Mouse (Mus musculus) gonadal fat pad, adult 2 months (tissue): Measurements from ENCODE around the gene Ablim1. TPM values are rescaled to one million over a fixed set of nuclear protein-coding genes. Genes with fewer than 3 reads are reported as not detected.

Experiments
- DNase-seq: peaks from one replicate; pipeline ENCODE4 v3.0.0-alpha.2; 2012; ENCODE audit warnings: low read depth
- polyA plus RNA-seq: library from polyadenylated mRNA; depleted of rRNA; stranded (reverse); fragments of >200 nt; gene quantifications from 2 replicates; pipeline ENCODE4 v1.2.3, GENCODE M21; 2012; rRNA removed

Gene Ablim1
- 57.5 and 72.5 TPM in 2 replicates for polyA plus RNA-seq

- no peak for DNase-seq
Observed at GRCm38 (mm10) chr19:57314346-57315012, at the start of gene Ablim1. TSS of gene Ablim1 (minus strand) at chr19:57314919.

- DNase-seq, result no peak
Observed at GRCm38 (mm10) chr19:57363538-57363937, 48.8 kb upstream of the Ablim1 start.

DNA sequence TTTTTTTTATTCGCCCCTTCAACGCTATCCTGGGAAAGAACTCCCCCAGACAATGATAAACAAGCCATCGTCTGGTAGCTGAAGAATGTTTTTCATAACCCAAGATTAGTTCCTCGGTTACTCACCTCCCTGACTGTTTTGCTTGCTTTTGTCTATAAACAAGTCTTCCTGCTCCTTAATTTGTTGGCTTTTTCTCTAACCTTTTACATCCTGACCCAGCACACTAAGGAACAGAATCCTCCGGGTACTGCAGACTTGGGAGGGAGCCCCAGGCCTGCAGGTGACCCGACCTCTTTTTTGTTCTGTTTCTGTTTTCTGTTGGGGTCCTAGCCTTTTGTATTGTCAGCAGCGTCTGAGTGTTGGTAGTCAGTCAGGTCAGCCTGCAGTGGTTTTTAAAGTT, 48.4 kb upstream of the Ablim1 start:
- DNase-seq, result no peak

DNA sequence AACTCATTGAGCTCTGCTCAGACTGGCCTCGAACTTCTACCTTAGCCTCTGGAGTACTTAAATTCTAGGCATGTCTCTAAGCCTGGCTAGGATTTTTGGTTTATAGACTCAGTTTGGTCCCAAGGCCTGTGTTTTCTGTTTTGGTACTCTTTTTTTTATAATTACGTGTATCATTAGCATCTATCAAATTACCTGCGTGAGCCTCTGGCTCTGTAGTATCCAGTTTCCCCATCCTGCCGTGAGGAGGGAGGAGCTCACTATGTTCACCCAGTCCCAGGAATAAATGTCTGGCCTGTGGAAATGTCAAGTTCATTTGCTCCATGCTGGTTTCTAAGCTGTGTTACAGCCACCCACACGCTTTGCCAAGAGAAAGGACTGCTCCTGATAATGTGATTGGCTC, 47.9 kb upstream of the Ablim1 start:
- DNase-seq, result no peak

DNA sequence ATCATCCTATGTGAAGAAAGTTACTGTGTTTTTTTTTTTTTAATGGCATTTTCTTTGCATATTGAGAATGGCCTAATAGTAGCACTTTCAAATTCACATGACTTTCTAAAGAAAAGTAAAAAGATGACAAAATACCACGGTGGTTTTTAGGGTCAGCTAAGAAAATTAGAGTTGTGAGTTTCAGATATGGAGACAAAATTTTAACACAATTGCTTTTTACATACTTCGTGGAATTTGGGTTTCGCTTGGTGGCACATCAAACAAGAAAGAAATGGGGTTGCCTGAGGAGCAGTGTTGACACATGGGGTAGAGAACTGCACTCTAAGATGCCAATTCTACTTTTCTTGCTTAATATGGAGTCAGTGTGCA, 47.2 kb upstream of the Ablim1 start:
- no peak for DNase-seq

GRCm38 (mm10) chr19:57361131-57361938, 46.6 kb upstream of the Ablim1 start:
- no peak for DNase-seq

DNA sequence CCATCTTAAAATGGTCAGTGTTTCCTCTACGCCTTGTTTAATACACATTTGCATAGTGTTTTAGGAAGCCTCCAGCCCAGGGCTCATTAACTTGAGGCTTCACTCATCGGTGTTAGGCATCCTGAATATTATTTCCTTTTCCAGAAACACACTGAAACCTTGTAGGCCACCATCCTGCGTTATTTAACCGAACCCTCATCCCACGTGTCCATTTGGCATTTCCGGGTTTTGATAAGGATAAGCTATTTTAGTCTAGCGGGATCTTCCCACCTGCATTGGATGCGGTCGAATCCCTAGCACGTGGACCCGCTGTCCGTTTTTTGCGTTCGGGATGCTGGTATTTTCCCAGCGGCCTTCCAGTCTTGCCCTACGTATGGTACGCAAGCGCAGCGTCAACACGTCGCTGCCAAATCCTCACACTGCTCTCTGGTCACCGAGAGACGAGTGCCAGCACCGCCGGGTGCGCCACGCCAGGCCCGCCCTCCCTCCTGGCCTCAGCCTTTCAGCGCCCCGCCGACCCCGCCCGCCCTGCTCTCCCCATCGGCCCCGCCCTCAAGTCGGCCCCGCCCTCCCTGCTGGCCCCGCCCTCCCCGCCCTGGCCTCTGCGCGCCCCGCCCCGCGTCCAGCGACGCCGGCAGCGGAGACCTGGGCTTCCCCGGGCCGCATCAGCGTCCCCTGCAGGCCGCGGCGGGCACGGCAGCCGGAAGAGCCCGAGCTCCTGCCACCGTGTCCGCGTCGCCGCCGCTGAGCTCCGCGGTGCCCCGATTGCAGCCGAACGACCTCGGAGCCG, 45.8 kb upstream of the Ablim1 start, which contains the start of gene Fam160b1:
Gene Fam160b1, plus strand, starts transcription at position 340 of the 790 bp plus-strand sequence.
- DNase-seq, result no peak

GRCm38 (mm10) chr19:57359701-57360326, 45.1 kb upstream of the Ablim1 start:
- DNase-seq, result no peak

- DNase-seq, result no peak
Observed at GRCm38 (mm10) chr19:57358836-57359598, 44.3 kb upstream of the Ablim1 start.

- no peak for DNase-seq
Observed at GRCm38 (mm10) chr19:57358322-57358721, 43.6 kb upstream of the Ablim1 start.

DNA sequence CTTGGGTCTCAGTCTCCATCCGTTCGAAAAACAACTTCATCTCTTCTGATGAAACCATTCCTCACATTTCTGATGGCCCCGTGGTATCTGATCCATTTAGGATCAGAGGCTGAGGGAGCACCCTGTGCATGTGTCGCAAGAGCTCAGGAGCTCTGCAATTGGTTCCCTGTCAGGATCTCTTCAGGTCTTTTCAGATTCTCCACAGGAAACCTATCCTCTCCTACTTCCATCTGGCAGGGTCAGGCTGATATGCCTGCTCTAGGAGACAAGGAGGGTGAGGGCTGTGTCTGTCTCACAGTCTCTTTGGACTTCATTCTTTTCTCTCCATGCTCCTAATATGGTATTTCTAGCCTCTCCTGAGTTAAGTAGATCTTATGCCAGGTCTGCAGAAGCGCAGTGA, 43.1 kb upstream of the Ablim1 start:
- DNase-seq, result no peak

DNA sequence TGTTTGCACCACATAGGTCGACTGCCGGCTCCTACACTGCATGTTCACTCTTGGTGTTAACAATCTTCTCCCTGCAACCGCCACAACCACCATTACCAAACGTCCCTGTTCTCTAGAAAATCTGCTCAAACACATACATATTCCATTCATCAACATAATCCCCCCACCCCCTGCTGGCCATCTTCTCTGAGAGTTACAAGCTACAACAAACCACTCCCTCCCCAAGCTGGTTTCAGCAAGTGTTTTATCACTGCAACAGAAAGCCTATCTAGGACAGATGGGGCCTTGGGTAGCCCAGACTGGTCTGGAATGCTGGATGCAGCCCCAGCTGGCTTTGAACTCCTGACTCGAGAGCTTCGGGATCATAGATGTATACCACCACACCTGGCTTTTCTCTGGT, 42.5 kb upstream of the Ablim1 start:
- no peak for DNase-seq

DNA sequence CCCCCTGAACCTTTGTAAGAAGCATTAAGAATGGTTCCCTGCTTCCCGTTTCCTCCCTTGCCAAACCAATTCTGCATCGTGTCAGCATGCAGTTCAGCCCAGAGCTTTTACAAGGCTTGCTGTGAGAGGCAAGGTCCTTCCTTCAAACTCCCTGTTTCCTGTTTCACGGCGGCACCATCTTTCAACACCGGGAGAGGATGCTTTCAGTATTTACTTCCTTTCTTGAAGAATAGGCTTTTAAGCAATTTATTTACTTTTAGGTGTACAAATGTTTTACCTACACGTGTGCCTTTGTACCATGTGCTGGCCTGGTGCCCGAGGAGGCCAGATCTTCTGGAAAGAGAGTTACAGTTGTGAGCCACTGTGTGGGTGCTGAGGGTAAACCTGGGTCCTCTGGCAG, 41.6 kb upstream of the Ablim1 start:
- no peak for DNase-seq

DNA sequence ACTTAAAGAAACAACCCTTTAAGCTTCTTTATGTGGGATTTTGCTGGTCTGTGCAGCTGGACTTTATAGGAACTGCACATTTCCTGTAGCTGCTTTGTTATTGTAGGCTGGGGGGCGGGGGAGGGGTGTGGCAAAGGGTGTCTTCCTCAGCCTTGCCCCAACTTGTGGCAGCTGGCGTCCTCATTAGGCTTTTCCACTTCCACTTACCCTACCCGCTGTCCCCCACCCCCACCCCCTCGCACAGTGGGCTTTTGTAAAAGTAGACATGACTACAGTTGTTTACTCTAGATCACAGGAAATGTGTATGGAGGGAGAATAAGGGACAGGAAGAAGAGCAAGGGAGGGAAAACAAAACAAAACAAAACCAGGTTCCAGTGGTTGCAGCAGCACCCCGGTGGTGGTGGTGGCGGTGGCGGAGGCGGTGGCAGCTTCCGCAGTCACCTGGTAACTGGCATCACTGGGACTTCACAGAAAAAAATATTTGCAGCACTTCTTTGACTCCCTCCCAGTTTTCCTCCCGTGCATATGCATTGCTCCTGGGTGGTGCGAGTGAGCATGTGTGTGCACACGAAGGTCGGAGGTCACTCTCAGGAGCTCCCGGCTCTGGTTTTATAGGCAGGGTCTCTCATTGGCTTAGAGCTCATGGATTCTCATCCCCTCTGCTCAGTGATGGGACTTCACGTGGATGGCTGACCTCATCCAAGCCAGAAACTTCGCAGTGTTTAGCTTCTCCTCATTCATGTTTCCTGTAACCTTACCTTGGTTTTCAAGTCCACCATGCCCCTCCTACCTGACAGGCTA, 40.9 kb upstream of the Ablim1 start:
- no peak for DNase-seq

- DNase-seq, result no peak
Observed at GRCm38 (mm10) chr19:57354715-57355114, 40.0 kb upstream of the Ablim1 start.

DNA sequence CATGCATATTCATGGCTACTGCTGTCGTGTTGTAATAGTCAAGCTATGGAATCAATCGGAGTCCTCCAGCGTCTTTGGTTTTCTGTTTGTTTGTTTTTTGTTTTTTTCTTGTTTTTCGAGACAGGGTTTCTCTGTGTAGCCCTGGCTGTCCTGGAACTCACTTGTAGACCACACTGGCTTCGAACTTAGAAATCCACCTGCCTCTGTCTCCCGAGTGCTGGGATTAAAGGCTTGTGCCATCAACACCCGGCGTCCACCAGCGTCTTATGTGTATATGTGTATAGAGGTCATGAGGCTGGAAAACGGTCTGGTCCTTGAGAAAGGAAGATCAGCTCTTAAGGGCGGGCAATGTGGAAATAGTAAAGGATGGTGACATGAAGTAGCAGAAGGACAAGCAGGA, 39.3 kb upstream of the Ablim1 start:
- no peak for DNase-seq

DNA sequence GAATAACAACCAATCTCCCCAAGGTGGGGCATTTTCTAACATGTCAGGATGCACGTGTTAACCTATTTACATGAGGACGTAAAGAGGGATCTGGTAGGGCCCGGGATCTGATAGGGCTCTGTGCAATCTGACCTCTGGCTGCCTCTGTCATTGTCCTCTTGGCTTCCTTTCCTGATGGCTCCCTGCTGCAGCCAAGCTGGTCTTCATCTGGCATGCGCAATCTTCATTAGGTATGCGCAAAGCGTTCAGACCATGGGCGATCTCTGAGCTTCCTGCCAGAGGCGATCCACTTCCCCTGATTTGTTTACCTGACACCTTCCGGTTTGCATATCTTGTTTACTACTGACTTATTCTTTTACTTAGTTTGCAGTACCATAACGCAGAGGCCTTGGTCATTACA, 38.5 kb upstream of the Ablim1 start:
- no peak for DNase-seq

DNA sequence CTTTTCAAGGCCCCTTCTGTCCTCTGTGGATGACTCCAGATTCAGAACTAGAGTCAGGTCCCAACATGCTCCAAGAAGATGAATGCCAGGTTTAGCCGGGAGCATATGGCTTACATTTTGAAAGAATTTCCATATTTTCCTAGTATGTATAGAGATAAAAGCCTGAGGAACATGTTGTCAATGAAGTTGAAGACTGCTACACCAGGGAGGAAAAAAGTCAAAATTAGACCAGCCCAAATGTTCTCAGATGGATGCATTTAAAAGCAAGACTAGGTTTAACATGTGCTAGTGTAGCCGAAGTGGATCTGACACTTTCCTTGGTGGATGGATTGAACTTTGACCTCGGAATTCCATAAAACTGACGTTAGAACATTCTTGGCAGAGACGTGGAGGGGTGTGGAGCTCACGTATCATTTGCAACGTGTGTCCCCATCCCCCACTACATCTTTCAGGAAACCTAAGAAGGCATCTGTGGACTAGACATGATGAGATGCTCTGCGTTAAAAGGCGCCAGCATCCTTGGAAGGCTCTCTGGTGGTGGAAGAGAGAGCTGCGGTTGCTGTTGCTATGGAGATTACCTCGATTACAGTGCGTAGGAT, 37.7 kb upstream of the Ablim1 start:
- no peak for DNase-seq

DNA sequence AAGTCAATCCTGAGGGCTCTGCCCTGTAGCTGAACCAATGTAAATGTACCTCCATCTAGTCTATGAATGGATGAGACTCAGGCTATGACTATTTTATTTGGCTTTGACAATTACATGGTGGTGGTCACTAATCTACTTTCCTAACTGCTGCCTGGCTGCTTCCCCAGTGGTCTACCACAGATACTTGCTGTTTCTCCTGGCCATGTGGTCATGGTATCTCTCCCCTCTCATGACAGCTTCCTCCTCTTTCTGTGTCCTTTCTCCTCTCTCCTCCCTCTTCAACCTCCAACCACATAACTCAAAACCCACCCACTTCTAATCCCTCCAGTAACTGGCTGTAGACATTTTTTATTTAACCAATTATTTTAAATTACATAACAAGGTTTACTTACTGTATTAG, 34.4 kb upstream of the Ablim1 start:
- no peak for DNase-seq

- DNase-seq, result no peak
Observed at GRCm38 (mm10) chr19:57344678-57345077, 30.0 kb upstream of the Ablim1 start.
